Mouse (Mus musculus) left cerebral cortex, adult 2 months (tissue): ENCODE data around the gene Pafah1b2. TPM values are rescaled to one million over a fixed set of nuclear protein-coding genes. Genes with fewer than 3 reads are reported as not detected.

Experiments
- DNase-seq, 2 experiments: peaks; one replicate each; pipeline ENCODE4 v3.0.0; 2021 to 2022; ENCODE audit warnings: low spot score in 2 of 2, mixed read lengths in 1 of 2; ENCODE audit errors: extremely low spot score in 1 of 2
- H3K27ac ChIP-seq: fragments of 200-600 bp; 2 replicates; pipeline ENCODE4 v1.8.1; 2022
- H3K4me3 ChIP-seq: fragments of 200-600 bp; 2 replicates; pipeline ENCODE4 v1.8.1; 2022
- CTCF ChIP-seq: fragments of 200-600 bp; IDR thresholded peaks from 2 replicates; pipeline ENCODE4 v1.8.1; 2022; ENCODE audit warnings: antibody characterized with exemption, mild to moderate bottlenecking, moderate library complexity
- intact Hi-C: fragments of 180-260 bp; cut with DNase I; formaldehyde crosslinking; loops from one replicate; pipeline ENCODE4 v1.15.1; 2025
- long read RNA-seq, 2 experiments: library from polyadenylated mRNA; stranded (forward); transcript quantifications; one replicate each; pipeline ENCODE4 v2.0.0; 2021; ENCODE audit warnings: borderline mapping rate in 2 of 2
- total RNA-seq, 2 experiments: library from RNA; stranded (reverse); gene quantifications; 2 replicates each; pipeline ENCODE4 v1.2.3; 2021

The Pafah1b2 gene
- 100 to 1,000 TPM; 193 to 215 TPM for total RNA-seq
- long read RNA-seq, experiment 1, full-length matches to known transcripts: 247 of 287 reads
- long read RNA-seq, experiment 1, partial matches to known transcripts: 8 of 287 reads
- long read RNA-seq, experiment 1, other reads (novel, unspliced or antisense): 32 of 287 reads
- long read RNA-seq, experiment 2, full-length matches to known transcripts: 178 of 202 reads
- long read RNA-seq, experiment 2, partial matches to known transcripts: 2 of 202 reads
- long read RNA-seq, experiment 2, other reads (novel, unspliced or antisense): 22 of 202 reads

GRCm38 (mm10) chr9:46012091-46013008 lies at the start of gene Pafah1b2, which contains the start of gene Sik3:
TSS of gene Pafah1b2 (minus strand) at chr9:46012690.
TSS of gene Sik3 (plus strand) at chr9:46012820.
- intact Hi-C loops: loop anchor here (2.0 kb wide), 1 partner anchor 70 kb away; no protein-coding TSS in a partner anchor
- peak; percentile 86 for TF ChIP-seq CTCF
- peak within 1 kb of the TSS; percentile 96 for H3K4me3 ChIP-seq
- H3K27ac ChIP-seq: peak within 1 kb of the TSS; percentile 99
- peak; percentile 97 for DNase-seq

- intact Hi-C loops: no loop called here
- peak overlapping the region; percentile 48; the same call in 1 of the 2 replicates for H3K27ac ChIP-seq
These were observed 49.4 kb upstream of the Pafah1b2 start for GRCm38 (mm10) chr9:46061696-46062425.

GRCm38 (mm10) chr9:46060249-46060648 lies 47.8 kb upstream of the Pafah1b2 start:
- Histone ChIP-seq H3K27ac (no peak overlapping the region), H3K4me3 (no peak overlapping the region)
- no peak for TF ChIP-seq CTCF
- DNase-seq: no peak
- intact Hi-C loops: no loop called here

More at GRCm38 (mm10) chr9:46061696-46062425, 49.4 kb upstream of the Pafah1b2 start:
- DNase-seq: peak in 1 of 2 experiments; percentile 24
- TF ChIP-seq CTCF: no peak
- no peak overlapping the region for H3K4me3 ChIP-seq

- H3K4me3 ChIP-seq: no peak overlapping the region
- intact Hi-C loops: no loop called here
- TF ChIP-seq CTCF: no peak
- no peak overlapping the region for H3K27ac ChIP-seq
- no peak for DNase-seq
These were observed 45.6 kb upstream of the Pafah1b2 start for GRCm38 (mm10) chr9:46058065-46058464.

- TF ChIP-seq CTCF: no peak
- H3K27ac ChIP-seq: peak overlapping the region; percentile 19; the same call in 1 of the 2 replicates
- no peak for DNase-seq
- no peak overlapping the region for H3K4me3 ChIP-seq
- intact Hi-C loops: no loop called here
These were observed 40.6 kb upstream of the Pafah1b2 start for GRCm38 (mm10) chr9:46053014-46053666.

GRCm38 (mm10) chr9:46050203-46050602 lies 37.7 kb upstream of the Pafah1b2 start:
- intact Hi-C loops: no loop called here
- H3K4me3 ChIP-seq: no peak overlapping the region
- no peak for TF ChIP-seq CTCF
- DNase-seq: no peak
- H3K27ac ChIP-seq: no peak overlapping the region

- intact Hi-C loops: no loop called here
These were observed 37.0 kb upstream of the Pafah1b2 start for GRCm38 (mm10) chr9:46049525-46049924.

GRCm38 (mm10) chr9:46046724-46047517 lies 34.4 kb upstream of the Pafah1b2 start:
- DNase-seq: no peak
- no peak overlapping the region for H3K4me3 ChIP-seq
- no peak overlapping the region for H3K27ac ChIP-seq
- intact Hi-C loops: no loop called here
- no peak for TF ChIP-seq CTCF

More at GRCm38 (mm10) chr9:46049525-46049924, 37.0 kb upstream of the Pafah1b2 start:
- TF ChIP-seq CTCF: no peak
- H3K27ac ChIP-seq: no peak overlapping the region
- no peak overlapping the region for H3K4me3 ChIP-seq
- no peak for DNase-seq

- DNase-seq: no peak
- H3K4me3 ChIP-seq: no peak overlapping the region
- no peak for TF ChIP-seq CTCF
- H3K27ac ChIP-seq: no peak overlapping the region
- intact Hi-C loops: no loop called here
These were observed 31.1 kb upstream of the Pafah1b2 start for GRCm38 (mm10) chr9:46043626-46044025.

GRCm38 (mm10) chr9:46042387-46042786 lies 29.9 kb upstream of the Pafah1b2 start:
- DNase-seq: peak in 1 of 2 experiments; percentile 39
- Histone ChIP-seq H3K27ac (no peak overlapping the region), H3K4me3 (no peak overlapping the region)
- intact Hi-C loops: no loop called here
- no peak for TF ChIP-seq CTCF
